Mouse (Mus musculus): ENCODE results near the gene Muc5ac.

DNA sequence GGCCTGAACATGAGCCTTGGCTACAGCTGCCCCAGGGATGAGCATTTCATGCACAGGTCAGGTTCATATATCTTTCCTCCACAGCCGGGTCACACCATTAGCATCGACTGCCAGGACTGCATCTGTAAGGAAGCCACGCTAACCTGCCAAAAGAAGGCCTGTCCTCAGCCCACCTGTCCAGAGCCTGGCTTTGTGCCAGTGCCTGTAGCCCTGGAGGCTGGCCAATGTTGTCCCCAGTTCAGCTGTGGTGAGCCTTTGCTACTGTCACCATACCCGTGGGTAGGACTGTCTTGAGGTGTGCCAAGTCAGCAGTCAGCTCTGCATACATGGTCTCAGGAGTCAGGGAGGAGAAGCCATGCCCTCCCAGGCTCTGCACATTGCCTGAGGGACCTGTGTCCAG, 26.6 kb downstream of the Muc5ac start:
- TF ChIP-seq POLR2A (IDR thresholded peaks at IDR 0.05; ENCODE audit: borderline replicate concordance, insufficient read depth, low read length): no peak
- no peak for TF ChIP-seq CTCF (IDR thresholded peaks at IDR 0.05; ENCODE audit: borderline replicate concordance, insufficient read depth, low read depth, low read length)
